Mouse (Mus musculus) left cerebral cortex, adult 2 months (tissue): ENCODE measurements at regions not wholly inside any gene's neighbourhood (a gene's known extent, or its start where the extent isn't known, plus 50 kb on each side); places are given as distances from the start of the nearest gene placed in this dataset.
A peak's percentile ranks its signal among the peaks of the same experiment; 100 is the strongest.

ENCODE experiments used
- DNase-seq, 2 experiments: peaks; one replicate each; pipeline ENCODE4 v3.0.0; 2021 to 2022; ENCODE audit warnings: low spot score in 2 of 2, mixed read lengths in 1 of 2; ENCODE audit errors: extremely low spot score in 1 of 2
- H3K27ac ChIP-seq: fragments of 200-600 bp; 2 replicates; pipeline ENCODE4 v1.8.1; 2022
- H3K4me3 ChIP-seq: fragments of 200-600 bp; 2 replicates; pipeline ENCODE4 v1.8.1; 2022
- CTCF ChIP-seq: fragments of 200-600 bp; IDR thresholded peaks from 2 replicates; pipeline ENCODE4 v1.8.1; 2022; ENCODE audit warnings: antibody characterized with exemption, mild to moderate bottlenecking, moderate library complexity
- intact Hi-C: fragments of 180-260 bp; cut with DNase I; formaldehyde crosslinking; loops from one replicate; pipeline ENCODE4 v1.15.1; 2025

GRCm38 (mm10) chr5:4536790-4537189, 221.0 kb downstream of the Fzd1 start:
- intact Hi-C loops = no loop called here

GRCm38 (mm10) chr5:4535951-4536350, 221.9 kb downstream of the Fzd1 start:
- TF ChIP-seq CTCF = no peak

More at GRCm38 (mm10) chr5:4536790-4537189, 221.0 kb downstream of the Fzd1 start:
- no peak for DNase-seq
- Histone ChIP-seq H3K27ac (no peak overlapping the region), H3K4me3 (no peak overlapping the region)
- TF ChIP-seq CTCF = no peak

GRCm38 (mm10) chr5:4534512-4534911, 223.3 kb downstream of the Fzd1 start:
- no peak for DNase-seq
- TF ChIP-seq CTCF = no peak
- Histone ChIP-seq H3K27ac (no peak overlapping the region), H3K4me3 (no peak overlapping the region)
- intact Hi-C loops = no loop called here

More at GRCm38 (mm10) chr5:4535951-4536350, 221.9 kb downstream of the Fzd1 start:
- Histone ChIP-seq H3K27ac (no peak overlapping the region), H3K4me3 (no peak overlapping the region)
- DNase-seq = no peak
- intact Hi-C loops = no loop called here

GRCm38 (mm10) chr5:4530236-4531067, 227.4 kb downstream of the Fzd1 start:
- no peak overlapping the region for H3K4me3 ChIP-seq
- H3K27ac ChIP-seq = no peak overlapping the region
- intact Hi-C loops = no loop called here
- DNase-seq = no peak
- TF ChIP-seq CTCF = no peak

GRCm38 (mm10) chr5:4526042-4526815, 231.6 kb downstream of the Fzd1 start:
- H3K27ac ChIP-seq = no peak overlapping the region
- no peak overlapping the region for H3K4me3 ChIP-seq
- DNase-seq = no peak
- no peak for TF ChIP-seq CTCF
- intact Hi-C loops = no loop called here

- DNase-seq = no peak
- TF ChIP-seq CTCF = no peak
- no peak overlapping the region for H3K27ac ChIP-seq
Measured at GRCm38 (mm10) chr5:4500599-4500998, 257.2 kb downstream of the Fzd1 start.

GRCm38 (mm10) chr5:4499036-4499435, 258.8 kb downstream of the Fzd1 start:
- intact Hi-C loops = loop anchor here (5.0 kb wide), 2 partner anchors 187 to 258 kb away; partner anchors contain the start of gene Fzd1
- H3K27ac ChIP-seq = no peak overlapping the region
- no peak overlapping the region for H3K4me3 ChIP-seq
- TF ChIP-seq CTCF = no peak
- no peak for DNase-seq

More at GRCm38 (mm10) chr5:4500599-4500998, 257.2 kb downstream of the Fzd1 start:
- intact Hi-C loops = no loop called here
- H3K4me3 ChIP-seq = no peak overlapping the region

GRCm38 (mm10) chr5:4498425-4498824, 259.4 kb downstream of the Fzd1 start:
- no peak for TF ChIP-seq CTCF
- no peak overlapping the region for H3K4me3 ChIP-seq
- intact Hi-C loops = loop anchor here (5.0 kb wide), 2 partner anchors 186 to 259 kb away; partner anchors contain the start of gene Fzd1
- no peak overlapping the region for H3K27ac ChIP-seq
- DNase-seq = no peak

GRCm38 (mm10) chr5:4496907-4497200, 261.0 kb downstream of the Fzd1 start:
- H3K27ac ChIP-seq = no peak overlapping the region
- no peak for TF ChIP-seq CTCF
- intact Hi-C loops = loop anchor here (5.0 kb wide), 2 partner anchors 185 to 260 kb away; partner anchors contain the start of gene Fzd1
- H3K4me3 ChIP-seq = no peak overlapping the region
- DNase-seq = no peak

GRCm38 (mm10) chr5:4496132-4496906, 261.5 kb downstream of the Fzd1 start:
- peak in 1 of 2 experiments; percentile 19 for DNase-seq
- intact Hi-C loops = loop anchor here (5.0 kb wide), 2 partner anchors 184 to 261 kb away; partner anchors contain the start of gene Fzd1
- H3K27ac ChIP-seq = no peak overlapping the region
- no peak for TF ChIP-seq CTCF
- H3K4me3 ChIP-seq = no peak overlapping the region

GRCm38 (mm10) chr5:4495482-4495881, 262.4 kb downstream of the Fzd1 start:
- intact Hi-C loops = loop anchor here (5.0 kb wide), 2 partner anchors 183 to 262 kb away; partner anchors contain the start of gene Fzd1
- no peak for DNase-seq
- no peak overlapping the region for H3K27ac ChIP-seq
- no peak for TF ChIP-seq CTCF
- H3K4me3 ChIP-seq = no peak overlapping the region
